Mouse (Mus musculus) kidney, postnatal 0 days (tissue): ENCODE results near the gene Mob3c. TPM values are rescaled to one million over a fixed set of nuclear protein-coding genes. Genes with fewer than 3 reads are reported as not detected.
A peak's percentile ranks its signal among the peaks of the same experiment; 100 is the strongest.

Experiments used
- ATAC-seq: fragments of 200-750 bp; cut with Nextera tagmentation; replicated peaks from 2 replicates; pipeline ENCODE4 v1.8.0; 2017; ENCODE audit warnings: low read depth, moderate number of reproducible peaks, moderate TSS enrichment, moderate library complexity; ENCODE audit not compliant: low FRiP score
- DNase-seq: peaks from one replicate; pipeline ENCODE4 v3.0.0-alpha.2; 2016; ENCODE audit warnings: low spot score
- H3K27ac ChIP-seq: fragments of 300-500 bp; sonication (generic); 2 replicates; pipeline ENCODE4 v1.5.1; 2014; ENCODE audit warnings: mild to moderate bottlenecking
- H3K27me3 ChIP-seq: fragments of 300-500 bp; sonication (generic); 2 replicates; pipeline ENCODE4 v1.6.1; 2014; ENCODE audit warnings: low read length, mixed read lengths; ENCODE audit not compliant: insufficient read depth
- H3K36me3 ChIP-seq: fragments of 300-500 bp; sonication (generic); 2 replicates; pipeline ENCODE4 v1.6.1; 2014; ENCODE audit warnings: low read length, mixed read lengths; ENCODE audit not compliant: insufficient read depth
- H3K4me1 ChIP-seq: fragments of 300-500 bp; sonication (generic); replicated peaks from 2 replicates; pipeline ENCODE4 v1.6.1; 2014; ENCODE audit warnings: antibody characterized with exemption, low read length, mixed read lengths; ENCODE audit not compliant: insufficient read depth
- H3K4me2 ChIP-seq: fragments of 300-500 bp; sonication (generic); 2 replicates; pipeline ENCODE4 v1.6.1; 2014; ENCODE audit warnings: mild to moderate bottlenecking, low read length, moderate library complexity, mixed read lengths
- H3K4me3 ChIP-seq: fragments of 300-500 bp; sonication (generic); replicated peaks from 2 replicates; pipeline ENCODE4 v1.5.1; 2014; ENCODE audit warnings: low read depth, low read length
- H3K9ac ChIP-seq: fragments of 300-500 bp; sonication (generic); 2 replicates; pipeline ENCODE4 v1.6.1; 2014; ENCODE audit warnings: low read depth, low read length
- H3K9me3 ChIP-seq: fragments of 300-500 bp; sonication (generic); replicated peaks from 2 replicates; pipeline ENCODE4 v1.6.1; 2016; ENCODE audit warnings: low read length, inconsistent platforms, mixed read lengths
- CTCF ChIP-seq: IDR thresholded peaks from 2 replicates; pipeline ENCODE4 v1.5.1; 2016; ENCODE audit warnings: antibody characterized with exemption, low read depth, mild to moderate bottlenecking, moderate library complexity
- WGBS: fragments of 180-500 bp; shearing (Covaris S2); extraction: QIAGEN DNeasy Blood & Tissue Kit; methylation state at CpG from one replicate; pipeline ENCODE4 v1.1.7; 2014; 5-methylcytosine and 5-hydroxymethylcytosine counted together
- polyA plus RNA-seq: library from polyadenylated mRNA; unstranded; fragments of >200 nt; fragmentation: Nextera tagmentation; extraction: Ambion mirVana; gene quantifications from 2 replicates; pipeline ENCODE4 v1.2.1, GENCODE M21; 2015

Mob3c gene
- polyA plus RNA-seq, 1 experiment from 2014 or later: 7.4 TPM

GRCm38 (mm10) chr4:115856282-115856681, 28.4 kb downstream of the Mob3c start:
- no peak for DNase-seq
- ATAC-seq: no peak
- WGBS: 83% methylated on average over 4 of the region's 4 CpGs

DNA sequence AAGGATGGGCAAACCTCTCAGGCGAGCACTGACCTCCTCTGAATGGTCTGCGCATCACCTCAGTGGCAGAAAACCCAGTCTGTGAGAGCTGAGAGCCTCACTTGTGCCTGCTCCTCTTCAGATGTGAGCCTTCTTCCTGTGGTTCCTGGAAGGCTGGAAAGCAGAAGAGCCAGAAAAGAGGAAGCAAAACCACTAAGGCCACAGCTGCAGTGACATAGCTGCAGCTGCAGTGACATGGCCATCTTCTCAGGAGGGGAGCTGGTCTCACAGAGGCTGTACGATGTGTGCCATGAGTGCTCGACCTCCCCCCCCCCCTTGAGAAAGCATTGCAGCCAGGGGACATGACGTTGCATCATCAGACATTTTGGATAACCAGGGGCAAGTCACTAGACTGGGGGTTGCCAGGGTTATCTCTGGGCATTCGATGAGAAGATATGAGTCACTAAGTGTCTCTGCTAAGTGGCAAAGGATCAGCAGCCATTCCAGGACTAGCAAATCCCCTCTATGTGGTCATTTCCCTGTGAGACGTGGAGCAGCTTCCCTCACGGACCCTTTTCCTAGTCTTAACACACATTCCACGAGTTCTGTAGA, 29.5 kb downstream of the Mob3c start:
- Histone ChIP-seq H3K9me3 (no peaks in the 10 kb centered on the region), H3K36me3 (0 out of 2 replicates have a peak, but pooled peaks cover 15% of the 10 kb centered on the region), H3K4me2 (no peak overlapping the region), H3K27ac (no peak overlapping the region), H3K4me3 (no peak overlapping the region), H3K27me3 (no peaks in the 10 kb centered on the region), H3K9ac (no peak overlapping the region), H3K4me1 (no peaks in the 10 kb centered on the region)
- ATAC-seq (no peak), DNase-seq (no peak)
- no peak for TF ChIP-seq CTCF
- WGBS: 82% methylated on average over 9 of the region's 9 CpGs

More at GRCm38 (mm10) chr4:115856282-115856681, 28.4 kb downstream of the Mob3c start:
- H3K36me3 ChIP-seq: 0 out of 2 replicates have a peak, but pooled peaks cover 11% of the 10 kb centered on the region
- H3K4me2 ChIP-seq: no peak overlapping the region
- H3K9ac ChIP-seq: no peak overlapping the region
- H3K9me3 ChIP-seq: no peaks in the 10 kb centered on the region
- no peaks in the 10 kb centered on the region for H3K27me3 ChIP-seq
- no peaks in the 10 kb centered on the region for H3K4me1 ChIP-seq
- no peak for TF ChIP-seq CTCF
- no peak overlapping the region for H3K27ac ChIP-seq
- H3K4me3 ChIP-seq: no peak overlapping the region

DNA sequence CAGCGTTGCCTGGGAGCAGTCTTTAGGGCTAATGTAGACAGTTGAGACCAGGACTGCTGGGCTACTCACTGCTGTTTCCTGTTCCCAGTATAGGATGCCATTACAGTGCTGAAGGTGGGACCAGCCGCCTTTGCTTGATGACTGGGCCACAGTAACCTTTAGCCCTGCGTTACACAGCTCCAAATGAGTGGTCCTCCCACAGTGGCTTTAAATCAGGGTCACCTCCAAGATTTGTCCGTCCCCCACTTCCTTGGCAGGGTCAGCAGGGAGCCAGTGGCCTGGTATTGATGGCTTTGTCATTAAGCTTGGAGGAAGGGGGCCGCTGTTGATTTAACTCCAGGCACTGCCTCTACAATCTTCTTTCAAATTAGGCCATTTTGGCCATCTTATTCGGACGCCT, 35.5 kb downstream of the Mob3c start:
- no peaks in the 10 kb centered on the region for H3K9me3 ChIP-seq
- DNase-seq: no peak
- ATAC-seq: no peak
- H3K4me2 ChIP-seq: no peak overlapping the region
- H3K27me3 ChIP-seq: no peaks in the 10 kb centered on the region
- H3K4me3 ChIP-seq: no peak overlapping the region
- no peak overlapping the region for H3K9ac ChIP-seq
- WGBS: 46% methylated on average over 7 of the region's 7 CpGs
- no peak overlapping the region for H3K27ac ChIP-seq
- H3K36me3 ChIP-seq: peaks cover 6% of the 10 kb centered on the region; the same call in 1 of the 2 replicates
- TF ChIP-seq CTCF: no peak
- no peaks in the 10 kb centered on the region for H3K4me1 ChIP-seq

GRCm38 (mm10) chr4:115863880-115864279, 36.0 kb downstream of the Mob3c start:
- Histone ChIP-seq H3K27me3 (no peaks in the 10 kb centered on the region), H3K9me3 (no peaks in the 10 kb centered on the region), H3K27ac (no peak overlapping the region), H3K4me3 (no peak overlapping the region), H3K9ac (no peak overlapping the region), H3K36me3 (peaks cover 6% of the 10 kb centered on the region; the same call in 1 of the 2 replicates), H3K4me2 (no peak overlapping the region), H3K4me1 (no peaks in the 10 kb centered on the region)
- no peak for TF ChIP-seq CTCF
- WGBS: 24% methylated on average over 10 of the region's 10 CpGs
- no peak for ATAC-seq
- peak; percentile 7 for DNase-seq

DNA sequence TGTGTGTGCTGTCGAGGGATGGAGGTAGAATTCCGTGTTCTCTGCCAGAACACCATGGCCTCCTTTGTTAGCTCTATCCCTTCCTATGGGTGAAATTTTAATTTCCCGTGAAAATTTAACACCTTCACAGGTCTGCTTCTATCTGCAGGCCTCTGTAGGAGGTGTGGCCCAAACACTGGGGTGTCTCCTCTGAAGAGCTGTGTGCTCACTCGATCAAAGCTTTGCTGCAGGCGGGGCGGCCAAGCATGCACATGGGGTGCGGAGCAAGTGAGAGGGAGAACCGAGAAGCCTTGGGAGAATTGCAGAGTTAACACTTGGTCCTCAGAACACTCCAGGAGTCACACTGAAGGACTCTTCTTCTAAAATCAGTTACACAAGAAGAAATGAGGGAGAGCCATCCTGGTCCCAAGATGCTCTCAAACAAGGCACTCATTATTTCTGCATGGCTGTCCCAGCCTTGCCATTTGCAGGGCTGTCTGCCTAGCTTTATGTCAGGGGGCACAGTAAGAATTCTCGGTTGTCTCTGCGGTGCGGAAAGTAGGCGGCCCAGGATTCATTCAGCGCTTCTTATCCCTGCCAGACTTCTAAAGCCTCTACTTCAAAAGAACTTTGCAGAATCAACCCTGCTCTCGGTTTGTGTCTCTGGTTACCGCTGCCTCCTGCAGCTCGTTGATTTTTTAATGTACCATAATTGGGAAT, 41.8 kb downstream of the Mob3c start:
- H3K4me1 ChIP-seq: no peaks in the 10 kb centered on the region

GRCm38 (mm10) chr4:115873231-115873630, 45.3 kb downstream of the Mob3c start:
- no peak for DNase-seq
- H3K4me1 ChIP-seq: no peaks in the 10 kb centered on the region
- no peak overlapping the region for H3K27ac ChIP-seq
- ATAC-seq: no peak
- no peak overlapping the region for H3K4me3 ChIP-seq
- H3K4me2 ChIP-seq: no peak overlapping the region
- H3K27me3 ChIP-seq: no peaks in the 10 kb centered on the region
- no peaks in the 10 kb centered on the region for H3K9me3 ChIP-seq
- H3K36me3 ChIP-seq: peaks cover 15% of the 10 kb centered on the region; the same call in 1 of the 2 replicates
- 83% methylated on average over 3 of the region's 3 CpGs for WGBS
- no peak for TF ChIP-seq CTCF
- H3K9ac ChIP-seq: no peak overlapping the region

More for the DNA sequence above, 41.8 kb downstream of the Mob3c start:
- no peak for DNase-seq
- Histone ChIP-seq H3K4me2 (no peak overlapping the region), H3K27me3 (no peaks in the 10 kb centered on the region), H3K9me3 (no peaks in the 10 kb centered on the region), H3K4me3 (no peak overlapping the region), H3K36me3 (peaks cover 15% of the 10 kb centered on the region; the same call in 1 of the 2 replicates), H3K27ac (no peak overlapping the region), H3K9ac (no peak overlapping the region)
- WGBS: 37% methylated on average over 16 of the region's 16 CpGs
- ATAC-seq: no peak
- no peak for TF ChIP-seq CTCF
